Mouse (Mus musculus) mammary gland, adult 2 months (tissue): ENCODE data around the gene Casp14. TPM values are rescaled to one million over a fixed set of nuclear protein-coding genes. Genes with fewer than 3 reads are reported as not detected.

Source experiments
- polyA plus RNA-seq: library from polyadenylated mRNA; depleted of rRNA; stranded (reverse); fragments of >200 nt; gene quantifications from 2 replicates; pipeline ENCODE4 v1.2.3, GENCODE M21; 2012; ENCODE audit warnings: low replicate concordance; rRNA removed

Casp14 gene
- 0.52 TPM in 1 of 2 replicates, not detected in the other for polyA plus RNA-seq

GRCm38 (mm10) chr10:78718056-78718455 lies at the start of gene Casp14:
Casp14 (minus strand) TSS chr10:78718294.

GRCm38 (mm10) chr10:78752452-78753191 lies 34.5 kb upstream of the Casp14 start, which contains the start of gene Ccdc105:
Ccdc105 (minus strand) TSS chr10:78753065.

Other genes with a start within 250 kb of the Casp14 start
- not detected in 2 replicates for gene Olfr1358, start 200.9 kb downstream of the Casp14 start, polyA plus RNA-seq
- gene Ilvbl, start 143.9 kb downstream of the Casp14 start, polyA plus RNA-seq: 48.0 and 59.2 TPM in 2 replicates
- gene Syde1, start 126.3 kb downstream of the Casp14 start, polyA plus RNA-seq: 32.6 and 39.2 TPM in 2 replicates
- gene Olfr1357, start 100.2 kb downstream of the Casp14 start, polyA plus RNA-seq: not detected in 2 replicates
- gene Ccdc105, start 34.8 kb upstream of the Casp14 start, polyA plus RNA-seq: not detected in 2 replicates
- 0.06 and 0.24 TPM in 2 replicates for gene Slc1a6, start 62.2 kb upstream of the Casp14 start, polyA plus RNA-seq
- gene Olfr1356, start 133.9 kb upstream of the Casp14 start, polyA plus RNA-seq: not detected in 2 replicates
- gene Olfr1355, start 157.2 kb upstream of the Casp14 start, polyA plus RNA-seq: not detected in 2 replicates
- not detected in 2 replicates for gene Olfr1354, start 194.9 kb upstream of the Casp14 start, polyA plus RNA-seq
- not detected in 2 replicates for gene Olfr8, start 232.3 kb upstream of the Casp14 start, polyA plus RNA-seq
- not detected in 2 replicates for gene Olfr1353, start 245.0 kb upstream of the Casp14 start, polyA plus RNA-seq